Mouse (Mus musculus) brain, embryonic 14.5 days (tissue): ENCODE measurements around the gene Slc30a9.

Experiments
- CTCF ChIP-seq: fragments of 200-500 bp; IDR thresholded peaks from 2 replicates; pipeline ENCODE4 v1.5.1; 2012; ENCODE audit warnings: inconsistent platforms, mild to moderate bottlenecking, moderate library complexity, borderline replicate concordance; ENCODE audit not compliant: insufficient read depth, insufficient read length; ENCODE audit errors: extremely low read depth
- POLR2A ChIP-seq: fragments of 200-500 bp; IDR thresholded peaks from 2 replicates; pipeline ENCODE4 v1.6.1; 2012; ENCODE audit warnings: mild to moderate bottlenecking, inconsistent platforms, borderline replicate concordance; ENCODE audit not compliant: poor library complexity, insufficient read depth, insufficient read length, severe bottlenecking; ENCODE audit errors: extremely low read depth

- TF ChIP-seq POLR2A (no peak), CTCF (no peak)
These were observed 10.6 kb upstream of the Slc30a9 start for GRCm38 (mm10) chr5:67296171-67296570.
